Mouse (Mus musculus) testis, adult 2 months (tissue): ENCODE measurements around the gene Gm28308.

Experiments used
- CTCF ChIP-seq: fragments of 200-500 bp; IDR thresholded peaks from 2 replicates; pipeline ENCODE4 v1.5.1; 2012; ENCODE audit warnings: low read depth, mild to moderate bottlenecking, inconsistent platforms, low read length, moderate library complexity; ENCODE audit not compliant: control insufficient read depth, insufficient read depth, insufficient replicate concordance
- POLR2A ChIP-seq: fragments of 200-500 bp; IDR thresholded peaks from 2 replicates; pipeline ENCODE4 v1.6.1; 2012; ENCODE audit warnings: low read depth, mild to moderate bottlenecking, inconsistent platforms, low read length, moderate library complexity; ENCODE audit not compliant: control insufficient read depth

- TF ChIP-seq CTCF (no peak), POLR2A (no peak)
Measured at GRCm38 (mm10) chr6:52235866-52236265, 22.7 kb upstream of the Gm28308 start.
